Mouse (Mus musculus) right cerebral cortex, postnatal 25 days (tissue): Measurements from ENCODE around the gene Xrn1.
"Not testable (repeated sequence)": the region's sequence is repeated elsewhere in the genome, so short reads cannot be mapped to it uniquely, and the experiment has no call there.

Experiments
- DNase-seq: peaks from one replicate; pipeline ENCODE4 v3.0.0; 2022

The Xrn1 gene

DNA sequence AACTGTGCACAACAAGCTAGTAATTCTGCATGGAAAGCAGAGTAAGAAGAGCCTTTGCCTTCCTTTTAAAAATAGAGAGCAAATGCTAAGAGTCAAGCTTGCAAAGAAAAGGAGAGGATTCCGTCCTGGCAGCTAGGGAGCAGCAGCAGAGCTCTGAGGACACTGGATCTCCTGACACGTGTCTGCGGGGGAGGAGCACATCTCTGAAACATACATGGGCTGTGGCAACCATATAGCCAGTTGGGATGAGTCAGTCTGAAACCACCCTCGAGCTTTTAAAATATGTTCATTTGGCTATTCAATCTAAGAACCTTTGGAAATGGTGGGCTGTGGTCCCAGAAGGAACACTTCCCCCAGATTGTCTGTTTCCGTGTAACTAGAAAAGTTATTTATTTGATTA is 100.3 kb downstream of the Xrn1 start:
- DNase-seq: peak; percentile 42

DNA sequence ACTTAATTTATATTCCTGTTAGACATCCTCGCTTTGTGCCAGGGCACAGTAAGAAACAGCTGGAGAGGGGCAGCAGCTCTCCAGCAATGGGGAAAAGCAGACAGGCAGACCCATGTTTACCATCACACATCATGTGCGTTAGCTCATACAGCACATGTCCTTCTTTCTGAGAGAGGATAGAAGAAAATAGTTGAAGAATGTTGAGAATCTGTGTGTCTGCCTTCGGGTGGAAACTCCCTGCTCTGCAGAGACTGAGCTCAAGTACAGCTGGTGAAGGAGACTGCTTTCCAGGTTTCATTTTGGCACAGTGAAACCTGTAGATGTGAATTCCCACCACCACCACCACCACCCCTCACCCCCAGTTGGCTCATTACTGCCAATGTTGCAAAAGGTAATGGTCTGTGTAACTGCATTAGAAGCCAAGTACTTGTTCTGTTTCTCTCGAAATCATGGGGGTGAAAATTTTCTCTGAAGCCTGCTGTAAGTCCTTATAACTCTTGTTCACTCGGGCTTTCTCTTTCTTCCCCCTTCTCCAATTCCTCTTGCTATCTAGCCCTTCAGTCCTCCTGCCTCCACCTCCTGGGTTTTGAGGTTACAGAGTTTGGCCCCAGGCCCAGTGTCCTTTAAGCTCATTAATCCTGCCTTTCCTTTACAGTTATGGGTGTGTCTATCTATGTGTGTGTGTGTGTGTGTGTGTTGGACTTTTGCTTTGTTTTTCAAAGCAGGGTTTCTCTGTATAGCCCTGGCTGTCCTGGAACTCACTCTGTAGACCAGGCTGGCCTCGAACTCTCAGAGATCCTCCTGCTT is 102.1 kb downstream of the Xrn1 start:
- no peak for DNase-seq

DNA sequence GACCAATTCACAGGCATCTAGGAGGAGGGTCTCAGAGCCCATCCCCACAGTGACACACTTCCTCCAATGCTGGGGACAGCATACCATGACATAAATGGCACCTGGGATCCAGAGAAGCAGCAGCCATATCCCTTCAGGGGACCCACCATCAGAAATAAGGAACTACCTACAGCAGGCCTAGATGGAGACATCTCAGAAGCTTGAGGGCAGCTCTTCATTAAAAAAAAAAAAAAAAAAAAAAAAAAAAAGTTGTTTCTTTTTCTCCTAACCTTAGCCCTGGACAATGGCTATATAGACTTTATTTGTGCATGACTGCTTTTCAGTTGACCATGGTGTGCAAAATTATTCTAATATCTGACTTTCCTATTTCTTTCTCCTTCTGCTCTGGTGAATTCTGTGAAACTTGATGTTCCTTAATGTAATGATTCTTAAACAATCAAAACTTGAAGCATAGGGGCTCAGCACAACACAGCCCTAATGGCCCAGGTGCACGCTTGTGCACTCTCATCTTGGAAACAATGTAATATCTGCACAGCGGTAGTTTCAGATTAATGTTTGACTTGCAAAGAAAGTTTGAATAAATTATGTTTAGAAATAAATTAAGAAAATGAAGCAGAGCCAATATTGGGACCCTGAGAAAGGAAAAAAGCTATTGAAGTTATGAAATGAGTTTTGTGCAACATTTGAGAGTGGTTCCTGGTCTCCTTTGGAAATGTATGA is 108.7 kb downstream of the Xrn1 start:
- DNase-seq: no peak

DNA sequence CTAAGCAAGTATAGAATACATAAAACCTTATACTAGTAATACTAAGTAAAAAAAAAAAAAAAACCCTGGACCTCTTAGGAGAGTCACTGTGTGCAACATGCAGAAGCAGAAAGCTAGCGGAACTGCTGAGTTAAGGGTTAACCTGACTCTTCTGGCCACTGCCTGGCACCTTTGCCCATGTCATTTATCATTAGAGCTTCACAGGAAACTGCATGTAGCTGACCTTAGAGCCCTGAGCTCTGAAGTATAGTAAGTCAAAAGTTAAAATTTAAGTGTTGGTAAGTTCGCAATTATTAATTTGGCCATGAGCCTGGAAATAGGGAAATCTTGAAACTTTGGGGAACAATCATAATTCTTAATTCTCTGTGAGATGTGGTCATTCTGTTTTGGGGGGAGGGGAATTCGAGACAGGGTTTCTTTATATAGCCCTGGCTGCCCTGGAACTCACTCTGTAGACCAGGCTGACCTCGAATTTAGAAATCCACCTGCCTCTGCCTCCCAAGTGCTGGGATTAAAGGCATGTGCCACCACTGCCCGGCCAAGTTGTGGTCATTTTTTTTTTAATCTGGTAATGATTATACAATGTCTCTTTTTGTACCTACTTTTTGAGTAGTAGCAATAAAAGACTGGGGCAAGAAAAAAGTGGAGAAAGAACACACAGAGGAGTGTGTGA is 109.4 kb downstream of the Xrn1 start:
- no peak for DNase-seq

DNA sequence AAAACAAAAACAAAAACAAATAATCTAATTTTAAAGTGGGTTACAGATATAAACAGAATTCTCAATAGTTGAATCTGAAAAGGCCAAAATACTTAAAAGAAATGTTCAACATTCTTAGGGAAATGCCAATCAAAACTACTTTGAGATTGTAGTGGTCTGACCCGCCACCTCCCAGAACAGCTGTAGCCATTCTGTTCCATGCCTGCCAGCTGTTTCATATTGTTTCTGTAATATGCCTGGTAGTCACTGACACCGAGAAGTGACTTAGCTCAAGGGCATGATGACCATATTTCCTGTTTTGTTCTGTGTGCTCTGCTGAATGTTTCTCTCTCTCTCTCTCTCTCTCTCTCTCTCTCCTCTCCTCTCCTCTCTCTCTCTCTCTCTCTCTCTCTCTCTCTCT is 112.9 kb downstream of the Xrn1 start:
- no peak for DNase-seq

DNA sequence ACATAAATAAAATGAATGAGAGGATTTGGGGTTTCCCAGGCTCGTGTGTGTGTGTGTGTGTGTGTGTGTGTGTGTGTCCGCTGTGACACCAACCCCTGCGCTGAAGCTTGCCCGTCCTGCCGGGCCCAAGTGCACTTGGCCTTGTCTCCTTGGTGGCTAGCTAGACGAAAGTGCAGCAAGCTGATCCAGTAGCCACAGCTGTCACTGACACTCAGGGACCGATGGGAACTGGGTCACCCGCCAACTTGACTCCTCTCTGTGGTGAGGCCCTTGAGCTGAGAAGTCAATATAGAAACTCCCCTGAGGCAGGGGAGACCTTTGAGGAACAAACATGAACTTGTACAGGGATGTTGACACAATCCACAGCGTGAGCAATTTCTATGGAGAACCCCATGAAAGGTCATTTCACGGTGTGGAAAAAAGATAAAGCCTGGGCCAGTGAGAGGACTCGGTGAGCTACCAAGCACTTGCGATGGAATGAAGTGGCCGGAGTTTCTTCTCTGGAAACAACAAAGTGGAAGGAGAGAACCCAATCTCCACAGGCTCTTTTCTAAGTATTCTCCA is 124.3 kb downstream of the Xrn1 start:
- DNase-seq: no peak

DNA sequence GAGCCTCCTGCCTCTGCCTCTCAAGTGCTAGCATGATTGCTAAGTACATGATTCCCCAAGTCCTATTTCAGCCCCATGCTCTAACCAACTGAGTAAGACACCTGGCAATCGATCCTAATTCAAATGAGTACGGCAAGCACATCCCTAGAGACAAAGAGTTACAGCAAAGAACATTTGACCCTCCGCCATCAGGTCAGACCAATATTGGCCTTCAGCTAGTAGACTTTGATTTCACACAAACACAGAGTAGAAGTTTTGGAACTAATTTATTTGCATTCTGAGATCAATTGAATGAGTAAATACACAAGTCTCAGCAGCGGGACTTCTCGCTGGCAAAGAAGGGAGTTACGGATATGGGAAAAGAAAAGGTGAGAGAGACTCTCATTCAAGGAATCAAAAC is 130.7 kb downstream of the Xrn1 start:
- DNase-seq: no peak

DNA sequence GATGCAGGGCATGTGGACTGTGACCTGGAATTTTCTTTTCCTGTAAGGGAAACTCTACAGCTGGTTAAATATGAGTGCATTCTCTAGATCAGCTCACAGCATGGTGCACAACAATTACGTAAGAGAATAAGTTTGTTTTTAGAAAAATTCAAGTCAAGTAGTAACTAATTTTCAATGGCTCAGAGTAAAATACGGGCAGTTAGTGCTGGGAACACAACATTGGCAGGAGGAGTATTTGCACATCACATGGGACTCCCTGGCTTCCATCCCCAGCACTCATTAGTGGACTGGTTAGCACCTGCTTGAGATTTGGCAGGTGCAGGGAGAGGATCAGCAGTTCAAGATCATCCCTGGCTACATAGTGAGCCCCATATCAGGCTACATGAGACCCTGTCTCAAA is 133.1 kb downstream of the Xrn1 start:
- DNase-seq: no peak

DNA sequence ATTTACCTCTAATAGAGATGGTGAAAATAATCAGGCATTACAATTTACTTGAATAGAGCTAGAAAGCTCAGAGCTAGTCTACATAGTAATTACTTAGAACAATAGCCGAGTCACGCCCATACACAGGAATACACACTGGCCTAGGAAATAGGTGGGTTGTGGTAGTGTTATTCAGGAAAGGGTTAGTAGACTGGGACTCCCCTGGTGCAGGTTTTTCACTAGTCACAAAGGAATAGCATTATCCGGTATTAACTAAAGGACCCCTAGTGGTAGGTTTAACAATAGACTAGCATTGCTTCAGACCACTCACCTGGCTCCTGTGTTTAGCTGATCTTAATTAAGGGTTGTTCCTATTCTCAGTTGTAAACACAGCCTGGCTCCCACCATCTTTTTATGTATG is 133.9 kb downstream of the Xrn1 start:
- DNase-seq: not testable (repeated sequence)

DNA sequence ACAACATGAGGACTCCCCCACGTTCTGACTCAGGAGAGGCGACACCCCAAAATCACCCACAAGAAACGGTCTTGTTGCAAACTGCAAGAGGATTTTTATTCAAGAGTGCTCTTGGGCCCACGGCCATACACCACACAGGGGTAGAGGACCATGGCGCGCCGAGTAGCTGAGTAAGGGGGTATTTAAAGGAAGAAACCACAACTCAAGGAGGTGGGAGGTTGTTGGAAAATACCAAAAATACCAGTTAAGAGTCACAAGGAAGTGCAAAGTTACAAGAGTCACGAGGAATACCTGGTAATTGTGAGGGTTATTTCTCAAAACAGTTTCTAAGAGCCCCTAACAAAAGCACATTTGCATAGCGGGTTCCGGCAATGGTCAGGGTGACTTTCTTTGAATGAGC is 138.1 kb downstream of the Xrn1 start:
- not testable (repeated sequence) for DNase-seq

DNA sequence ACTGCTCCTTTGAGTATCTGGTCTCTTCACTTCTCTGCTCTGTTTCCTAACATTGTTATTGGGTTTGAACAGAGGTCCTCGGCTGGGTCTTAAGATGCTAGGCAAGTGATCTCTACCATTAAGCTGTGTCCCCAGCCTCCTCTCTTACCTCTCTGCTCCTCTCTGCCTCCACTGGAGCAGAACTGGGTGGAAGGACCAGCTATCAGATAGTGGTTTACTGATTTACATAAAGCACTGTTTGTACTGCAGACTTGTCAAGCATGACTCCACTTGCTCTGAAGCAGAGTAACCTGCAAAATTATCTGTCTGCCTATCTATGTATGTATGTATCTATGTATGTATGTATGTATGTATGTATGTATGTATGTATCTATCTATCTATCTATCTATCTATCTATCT is 138.7 kb downstream of the Xrn1 start:
- no peak for DNase-seq

DNA sequence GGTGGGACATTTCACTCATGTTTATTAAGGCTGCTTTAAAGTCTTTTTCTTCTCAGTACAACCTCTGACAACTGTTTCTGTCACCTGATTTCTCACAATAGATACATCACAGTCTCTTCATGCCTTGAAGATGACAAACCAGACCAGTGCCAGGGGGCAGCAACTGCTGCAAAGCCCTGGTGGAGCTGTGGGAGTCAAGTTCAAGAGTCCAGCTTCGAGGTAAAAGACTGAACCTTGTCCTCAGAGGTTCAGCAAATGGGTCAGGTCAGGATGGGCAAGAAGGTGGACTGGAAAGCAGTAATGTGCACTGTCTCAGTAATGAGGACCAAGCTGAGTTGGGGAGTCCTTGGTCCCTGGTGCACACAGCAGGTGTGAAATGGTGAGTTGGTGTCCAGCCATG is 139.8 kb downstream of the Xrn1 start:
- no peak for DNase-seq

DNA sequence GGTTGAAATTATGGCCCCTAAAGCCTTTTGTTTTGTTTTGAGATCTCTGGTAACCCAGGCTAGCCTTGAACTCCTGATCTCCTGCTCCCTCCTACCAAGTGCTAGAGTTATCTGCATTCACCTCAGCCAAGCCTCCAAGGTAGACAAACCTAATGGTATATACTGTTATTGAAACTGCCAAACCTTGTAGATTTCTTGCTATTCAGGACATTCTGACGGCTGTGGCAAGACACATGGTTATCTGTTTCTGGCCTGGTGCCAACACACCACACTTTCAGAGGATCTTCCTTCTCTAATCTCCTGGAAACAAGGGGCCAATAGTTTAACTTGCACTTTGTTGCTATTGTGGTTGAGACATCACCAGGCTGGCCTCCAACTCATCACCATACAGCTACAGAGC is 140.6 kb downstream of the Xrn1 start:
- no peak for DNase-seq

DNA sequence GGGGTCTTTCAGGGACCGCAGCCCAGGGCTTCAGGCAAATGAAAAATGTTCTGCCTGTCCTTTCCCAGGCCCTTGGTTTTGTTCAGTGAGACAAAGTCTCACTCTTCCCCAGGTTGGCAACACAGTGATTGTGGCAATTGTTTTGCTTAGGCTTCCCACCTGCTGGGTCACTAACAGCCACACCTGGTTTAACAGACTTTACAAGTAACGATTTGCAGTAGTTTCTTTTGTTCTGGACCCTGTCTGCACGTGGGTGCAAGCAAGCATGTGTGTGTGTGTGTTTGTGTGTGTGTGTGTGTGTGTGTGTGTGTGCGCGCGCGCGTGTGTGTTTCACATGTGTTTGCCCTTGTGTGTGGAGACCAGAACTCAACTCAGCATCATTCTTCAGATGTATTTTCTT is 148.3 kb downstream of the Xrn1 start:
- no peak for DNase-seq
